Mouse (Mus musculus): ENCODE measurements at regions not wholly inside any gene's neighbourhood (a gene's known extent, or its start where the extent isn't known, plus 50 kb on each side); places are given as distances from the start of the nearest gene placed in this dataset.

- DNase-seq: peak; percentile 10
These were observed 230.0 kb downstream of the Poteg start for GRCm38 (mm10) chr8:27677143-27678106.

GRCm38 (mm10) chr8:27679164-27679563, 231.7 kb downstream of the Poteg start:
- DNase-seq: peak; percentile 23

- DNase-seq: no peak
These were observed 274.5 kb downstream of the Poteg start for GRCm38 (mm10) chr8:27721988-27722387.

GRCm38 (mm10) chr8:27770296-27770695, 322.8 kb downstream of the Poteg start:
- no peak for DNase-seq

- DNase-seq: no peak
These were observed 323.3 kb downstream of the Poteg start for GRCm38 (mm10) chr8:27770803-27771202.

GRCm38 (mm10) chr8:27771250-27771649, 323.8 kb downstream of the Poteg start:
- DNase-seq: no peak

GRCm38 (mm10) chr8:27778982-27779381, 331.5 kb downstream of the Poteg start:
- DNase-seq: no peak

All from right cerebral cortex, postnatal 25 days (tissue).